Mouse (Mus musculus) heart, adult 2 months (tissue): ENCODE data around the gene Ptges. TPM values are rescaled to one million over a fixed set of nuclear protein-coding genes. Genes with fewer than 3 reads are reported as not detected.
"Not testable (repeated sequence)": the region's sequence is repeated elsewhere in the genome, so short reads cannot be mapped to it uniquely, and the experiment has no call there.

Source experiments
- DNase-seq, 2 experiments: peaks; one replicate each; pipeline ENCODE4 v3.0.0; 2021
- H3K27ac ChIP-seq: fragments of 200-600 bp; 2 replicates; pipeline ENCODE4 v1.8.1; 2022
- H3K27me3 ChIP-seq: fragments of 200-500 bp; 2 replicates; pipeline ENCODE4 v1.6.1; 2012; ENCODE audit warnings: mild to moderate bottlenecking, low read length, inconsistent platforms, mixed read lengths; ENCODE audit not compliant: control insufficient read depth, insufficient read depth
- H3K36me3 ChIP-seq: fragments of 200-500 bp; 2 replicates; pipeline ENCODE4 v1.6.1; 2012; ENCODE audit warnings: low read length, inconsistent platforms; ENCODE audit not compliant: control insufficient read depth, insufficient read depth
- H3K4me1 ChIP-seq: fragments of 200-500 bp; 2 replicates; pipeline ENCODE4 v1.6.1; 2011; ENCODE audit warnings: low read length; ENCODE audit not compliant: control insufficient read depth, insufficient read depth
- H3K4me3 ChIP-seq: fragments of 200-600 bp; 2 replicates; pipeline ENCODE4 v1.8.1; 2022
- H3K79me2 ChIP-seq: fragments of 200-500 bp; replicated peaks from 2 replicates; pipeline ENCODE4 v1.6.1; 2012; ENCODE audit warnings: mild to moderate bottlenecking, inconsistent platforms, low read length, moderate library complexity, mixed read lengths; ENCODE audit not compliant: control insufficient read depth, insufficient read depth
- H3K9ac ChIP-seq: fragments of 200-500 bp; 2 replicates; pipeline ENCODE4 v1.6.1; 2012; ENCODE audit warnings: low read depth, mild to moderate bottlenecking, control low read depth, inconsistent platforms, low read length, mixed read lengths
- CTCF ChIP-seq: fragments of 200-600 bp; IDR thresholded peaks from 2 replicates; pipeline ENCODE4 v1.8.1; 2022; ENCODE audit warnings: antibody characterized with exemption, mild to moderate bottlenecking, moderate library complexity
- EP300 ChIP-seq: fragments of 200-500 bp; IDR thresholded peaks from 2 replicates; pipeline ENCODE4 v1.6.1; 2011; ENCODE audit warnings: low read depth, low read length, control low read depth; ENCODE audit not compliant: insufficient read depth
- POLR2A ChIP-seq: fragments of 200-500 bp; IDR thresholded peaks from 2 replicates; pipeline ENCODE4 v1.6.1; 2011; ENCODE audit warnings: mild to moderate bottlenecking, low read depth, low read length, control low read depth; ENCODE audit not compliant: insufficient read depth
- WGBS: fragments of 180-500 bp; shearing (Covaris S2); methylation state at CpG from one replicate; pipeline ENCODE4 v1.1.7; 2018; 5-methylcytosine and 5-hydroxymethylcytosine counted together
- intact Hi-C: fragments of 180-260 bp; cut with DNase I; formaldehyde crosslinking; loops from one replicate; pipeline ENCODE4 v1.15.1; 2025
- polyA plus RNA-seq: library from polyadenylated mRNA; depleted of rRNA; stranded (reverse); fragments of >200 nt; gene quantifications from 2 replicates; pipeline ENCODE4 v1.2.3, GENCODE M21; 2012
- total RNA-seq, 2 experiments: library from RNA; stranded (reverse); gene quantifications; 2 replicates each; pipeline ENCODE4 v1.2.3; 2021

Gene Ptges
- total and polyA plus RNA-seq, 3 experiments, result 2.5 to 4.8 (median 2.8) TPM

DNA sequence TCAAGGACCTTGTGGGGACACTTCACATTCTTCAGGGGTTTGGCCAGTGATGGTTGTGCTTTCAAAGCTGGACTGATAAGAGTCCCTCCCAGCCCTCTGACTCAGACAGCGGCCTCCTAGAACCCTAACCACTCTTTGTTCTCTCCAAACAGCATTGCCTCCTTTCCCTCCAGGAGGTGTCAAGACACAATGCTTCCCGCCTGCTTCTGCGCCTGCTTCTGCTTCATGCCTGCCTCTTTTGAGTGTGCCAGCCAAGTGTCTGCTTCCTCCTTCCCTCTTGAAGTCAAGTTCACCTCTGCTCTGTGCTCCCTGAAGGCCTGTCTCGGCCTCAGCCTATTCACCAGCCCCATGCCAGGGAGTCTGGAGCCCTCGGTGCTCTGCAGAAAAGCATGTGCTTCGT is 11.5 kb downstream of the Ptges start:
- Histone ChIP-seq H3K27ac (no peak overlapping the region), H3K27me3 (no peaks in the 10 kb centered on the region), H3K79me2 (no peaks in the 10 kb centered on the region), H3K36me3 (no peaks in the 10 kb centered on the region), H3K4me1 (no peaks in the 10 kb centered on the region), H3K9ac (no peak overlapping the region), H3K4me3 (no peak overlapping the region)
- TF ChIP-seq POLR2A (no peak), EP300 (no peak), CTCF (no peak)
- 71% methylated on average over 6 of the region's 6 CpGs for WGBS
- intact Hi-C loops, result no loop called here
- no peak for DNase-seq

DNA sequence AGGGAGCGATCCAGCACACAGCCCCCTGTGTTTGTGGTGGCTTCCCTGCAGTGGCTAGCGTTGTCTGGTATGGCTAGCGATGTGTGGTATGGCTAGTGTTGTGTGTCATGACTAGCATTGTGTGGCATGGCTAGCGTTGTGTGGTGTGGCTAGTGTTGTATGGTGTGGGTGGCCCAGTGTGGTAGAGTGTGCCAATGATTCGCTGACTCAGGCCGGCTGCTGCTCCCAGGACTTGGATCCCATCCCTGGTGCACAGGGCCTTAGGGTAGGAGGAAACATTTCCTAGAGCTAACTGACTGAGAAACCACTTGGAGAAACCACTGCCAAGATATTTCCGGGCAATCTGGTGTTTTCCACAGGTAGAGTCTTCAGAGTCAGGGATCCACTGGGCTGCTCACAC is 12.0 kb downstream of the Ptges start:
- intact Hi-C loops, result no loop called here
- Histone ChIP-seq H3K27ac (no peak overlapping the region), H3K27me3 (no peaks in the 10 kb centered on the region), H3K9ac (no peak overlapping the region), H3K4me1 (peaks cover 4% of the 10 kb centered on the region), H3K79me2 (no peaks in the 10 kb centered on the region), H3K36me3 (no peaks in the 10 kb centered on the region), H3K4me3 (no peak overlapping the region)
- WGBS, result 81% methylated on average over 7 of the region's 7 CpGs
- DNase-seq, result no peak
- TF ChIP-seq EP300 (no peak), CTCF (no peak), POLR2A (no peak)

DNA sequence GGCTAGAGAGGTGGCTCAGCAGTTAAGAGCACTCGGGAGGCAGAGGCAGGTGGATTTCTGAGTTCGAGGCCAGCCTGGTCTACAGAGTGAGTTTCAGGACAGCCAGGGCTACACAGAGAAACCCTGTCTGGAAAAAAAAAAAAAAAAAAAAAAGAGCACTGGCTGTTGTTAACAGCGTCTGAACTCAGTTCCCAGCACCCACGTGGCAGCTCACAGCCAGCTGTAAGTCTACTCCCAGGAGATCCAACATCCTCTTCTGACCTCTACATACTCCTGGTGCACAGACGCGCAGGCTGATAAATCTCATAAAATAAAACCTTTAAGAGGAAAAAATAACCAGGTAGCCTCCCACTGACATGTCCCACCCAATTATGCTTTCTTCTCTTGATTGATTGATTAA is 13.7 kb downstream of the Ptges start:
- H3K36me3 ChIP-seq, H3K4me1 ChIP-seq, H3K4me3 ChIP-seq, H3K27me3 ChIP-seq, H3K79me2 ChIP-seq, intact Hi-C loops, H3K9ac ChIP-seq, DNase-seq, H3K27ac ChIP-seq: not testable (repeated sequence)
- WGBS, result 63% methylated on average over 6 of the region's 6 CpGs

DNA sequence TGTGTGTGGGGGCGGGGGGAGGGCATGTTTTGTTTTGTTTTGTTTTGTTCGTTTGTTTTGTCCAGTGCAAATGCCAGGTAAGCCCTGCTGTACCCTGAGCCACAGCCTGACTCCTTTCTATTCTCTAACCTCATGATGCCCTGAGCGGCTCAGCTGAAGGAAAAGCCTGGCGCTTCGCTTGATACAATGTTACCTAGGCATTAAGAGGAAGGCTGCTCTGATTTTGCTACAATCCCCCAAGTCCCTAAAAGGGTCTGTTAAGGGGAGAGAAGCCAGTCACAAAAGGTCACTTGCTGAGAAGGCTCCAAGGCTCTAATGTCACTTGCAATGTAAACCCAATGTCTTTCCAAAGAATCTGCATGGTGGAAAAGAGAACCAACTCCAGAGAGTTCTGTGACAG is 14.3 kb downstream of the Ptges start:
- 89% methylated on average over 5 of the region's 5 CpGs for WGBS
- H3K4me3 ChIP-seq, result no peak overlapping the region
- H3K36me3 ChIP-seq, result no peaks in the 10 kb centered on the region
- H3K27me3 ChIP-seq, result no peaks in the 10 kb centered on the region
- intact Hi-C loops, result no loop called here
- no peaks in the 10 kb centered on the region for H3K79me2 ChIP-seq
- no peak overlapping the region for H3K9ac ChIP-seq
- no peak overlapping the region for H3K27ac ChIP-seq
- peaks cover 9% of the 10 kb centered on the region for H3K4me1 ChIP-seq
- TF ChIP-seq EP300 (no peak), CTCF (no peak), POLR2A (no peak)
- no peak for DNase-seq

DNA sequence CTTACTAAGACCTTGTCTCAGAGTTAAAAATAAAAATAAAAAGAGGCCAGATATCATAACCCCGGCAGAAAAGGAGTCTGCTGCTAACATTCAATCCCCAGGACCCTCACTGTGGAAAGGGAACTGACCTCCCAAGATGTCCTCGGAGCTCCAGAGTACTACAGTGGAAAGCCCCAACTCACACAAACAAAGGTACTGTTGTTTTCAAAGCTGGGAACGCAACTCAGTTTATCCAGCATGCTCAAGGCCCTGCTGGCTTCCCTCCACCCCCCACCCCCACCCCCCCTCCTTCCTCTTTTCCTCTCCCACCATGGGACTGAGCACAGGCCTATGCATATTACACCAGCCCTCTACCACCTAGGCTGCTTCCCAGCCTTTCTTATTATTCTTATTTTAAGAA is 14.8 kb downstream of the Ptges start:
- no peak for DNase-seq
- 70% methylated on average over 3 of the region's 3 CpGs for WGBS
- no peak for TF ChIP-seq POLR2A
- TF ChIP-seq CTCF, result no peak
- TF ChIP-seq EP300, result no peak
- intact Hi-C loops, result no loop called here
- no peaks in the 10 kb centered on the region for H3K36me3 ChIP-seq
- no peak overlapping the region for H3K9ac ChIP-seq
- no peak overlapping the region for H3K27ac ChIP-seq
- no peaks in the 10 kb centered on the region for H3K27me3 ChIP-seq
- H3K79me2 ChIP-seq, result no peaks in the 10 kb centered on the region
- no peak overlapping the region for H3K4me3 ChIP-seq
- H3K4me1 ChIP-seq, result peaks cover 9% of the 10 kb centered on the region

DNA sequence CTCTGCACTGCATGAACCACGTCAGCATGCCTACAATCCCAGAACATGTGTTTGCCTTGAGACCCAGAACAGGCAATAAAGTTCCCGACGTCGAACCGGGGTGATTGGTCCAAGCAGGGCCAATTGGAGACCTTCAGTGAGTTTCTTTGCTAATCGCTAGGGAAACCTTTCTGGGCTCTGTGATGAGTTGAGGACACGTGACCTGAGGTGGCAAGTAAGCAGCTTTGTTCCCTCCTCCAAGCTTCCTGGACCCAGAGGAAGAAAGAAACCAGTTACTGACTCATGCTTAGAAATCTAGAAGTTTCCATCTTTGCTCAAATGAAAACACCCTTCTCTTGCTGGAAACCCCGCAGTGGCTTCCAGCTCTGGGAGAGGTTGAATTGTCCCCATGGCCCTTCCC is 16.6 kb downstream of the Ptges start:
- peaks cover 9% of the 10 kb centered on the region for H3K4me1 ChIP-seq
- H3K9ac ChIP-seq, result no peak overlapping the region
- 83% methylated on average over 8 of the region's 8 CpGs for WGBS
- no peaks in the 10 kb centered on the region for H3K36me3 ChIP-seq
- H3K79me2 ChIP-seq, result no peaks in the 10 kb centered on the region
- TF ChIP-seq CTCF (no peak), EP300 (no peak), POLR2A (no peak)
- H3K27me3 ChIP-seq, result no peaks in the 10 kb centered on the region
- peak overlapping the region; percentile 23; the same call in 1 of the 2 replicates for H3K27ac ChIP-seq
- intact Hi-C loops, result no loop called here
- DNase-seq, result no peak
- H3K4me3 ChIP-seq, result no peak overlapping the region

DNA sequence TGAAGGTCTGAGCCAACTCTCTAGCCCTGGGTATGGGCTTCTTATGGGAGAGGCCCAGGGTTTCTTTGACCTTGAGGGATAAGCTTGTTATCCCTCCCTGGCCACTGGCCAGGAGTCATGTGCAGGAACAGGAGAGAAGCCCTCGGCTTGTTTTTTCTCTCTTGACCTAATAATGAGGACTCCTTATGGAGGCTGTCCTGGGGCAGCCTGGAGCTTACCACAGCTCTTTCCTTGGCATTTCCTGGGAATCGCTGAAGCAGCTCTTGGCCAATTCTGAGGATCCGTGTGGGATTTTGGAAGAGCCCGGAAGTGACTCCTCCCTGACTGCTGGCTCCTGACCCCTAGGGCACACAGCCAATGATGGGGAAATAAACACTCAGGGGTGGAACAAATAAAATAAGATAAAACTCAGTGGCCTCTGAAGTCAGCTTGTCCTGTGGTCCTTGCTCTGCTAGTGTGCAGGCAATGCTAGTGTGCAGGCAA is 17.3 kb downstream of the Ptges start:
- peak; percentile 77 to 84 for DNase-seq
- Histone ChIP-seq H3K27me3 (no peaks in the 10 kb centered on the region), H3K9ac (no peak overlapping the region), H3K27ac (peak overlapping the region; percentile 26), H3K4me3 (no peak overlapping the region), H3K79me2 (no peaks in the 10 kb centered on the region), H3K36me3 (no peaks in the 10 kb centered on the region), H3K4me1 (peaks cover 9% of the 10 kb centered on the region)
- TF ChIP-seq POLR2A (no peak), EP300 (no peak)
- WGBS, result 13% methylated on average over 4 of the region's 4 CpGs
- intact Hi-C loops, result no loop called here
